Mouse (Mus musculus) midbrain, embryonic 16.5 days (tissue): Measurements from ENCODE around the gene Msi2. TPM values are rescaled to one million over a fixed set of nuclear protein-coding genes. Genes with fewer than 3 reads are reported as not detected.
A peak's percentile ranks its signal among the peaks of the same experiment; 100 is the strongest.

Experiments
- ATAC-seq: fragments of 200-750 bp; cut with Nextera tagmentation; 2 replicates; pipeline ENCODE4 v1.8.0; 2017; ENCODE audit warnings: moderate TSS enrichment
- H3K27ac ChIP-seq: fragments of 300-500 bp; sonication (generic); 2 replicates; pipeline ENCODE4 v1.5.1; 2014; ENCODE audit warnings: mild to moderate bottlenecking, low read length, mixed read lengths
- H3K27me3 ChIP-seq: fragments of 300-500 bp; sonication (generic); 2 replicates; pipeline ENCODE4 v1.6.1; 2014; ENCODE audit warnings: low read depth, low read length, mixed read lengths; ENCODE audit not compliant: control insufficient read depth, insufficient read depth
- H3K36me3 ChIP-seq: fragments of 300-500 bp; sonication (generic); 2 replicates; pipeline ENCODE4 v1.6.1; 2014; ENCODE audit warnings: mild to moderate bottlenecking, low read length, moderate library complexity, mixed read lengths; ENCODE audit not compliant: control insufficient read depth, insufficient read depth
- H3K4me1 ChIP-seq: fragments of 300-500 bp; sonication (generic); 2 replicates; pipeline ENCODE4 v1.6.1; 2014; ENCODE audit warnings: mild to moderate bottlenecking, low read length, mixed read lengths; ENCODE audit not compliant: control insufficient read depth, insufficient read depth
- H3K4me2 ChIP-seq: fragments of 300-500 bp; sonication (generic); 2 replicates; pipeline ENCODE4 v1.6.1; 2014; ENCODE audit warnings: mild to moderate bottlenecking, low read length, mixed read lengths
- H3K4me3 ChIP-seq: fragments of 300-500 bp; sonication (generic); 2 replicates; pipeline ENCODE4 v1.5.1; 2014; ENCODE audit warnings: low read depth, mild to moderate bottlenecking, low read length, moderate library complexity, mixed read lengths
- H3K9ac ChIP-seq: fragments of 300-500 bp; sonication (generic); 2 replicates; pipeline ENCODE4 v1.6.1; 2014; ENCODE audit warnings: low read depth, low read length, mixed read lengths
- H3K9me3 ChIP-seq: fragments of 300-500 bp; sonication (generic); replicated peaks from 2 replicates; pipeline ENCODE4 v1.6.1; 2014; ENCODE audit warnings: mild to moderate bottlenecking, low read length, mixed read lengths; ENCODE audit not compliant: control insufficient read depth, poor library complexity, severe bottlenecking
- WGBS: fragments of 180-500 bp; shearing (Covaris S2); extraction: QIAGEN DNeasy Blood & Tissue Kit; methylation state at CpG from one replicate; pipeline ENCODE4 v1.1.7; 2014; 5-methylcytosine and 5-hydroxymethylcytosine counted together
- polyA plus RNA-seq: library from polyadenylated mRNA; unstranded; fragments of >200 nt; fragmentation: Nextera tagmentation; extraction: Ambion mirVana; gene quantifications from 2 replicates; pipeline ENCODE4 v1.2.1, GENCODE M21; 2015

Gene Msi2
- polyA plus RNA-seq, 1 experiment from 2014 or later: 29.4 TPM

DNA sequence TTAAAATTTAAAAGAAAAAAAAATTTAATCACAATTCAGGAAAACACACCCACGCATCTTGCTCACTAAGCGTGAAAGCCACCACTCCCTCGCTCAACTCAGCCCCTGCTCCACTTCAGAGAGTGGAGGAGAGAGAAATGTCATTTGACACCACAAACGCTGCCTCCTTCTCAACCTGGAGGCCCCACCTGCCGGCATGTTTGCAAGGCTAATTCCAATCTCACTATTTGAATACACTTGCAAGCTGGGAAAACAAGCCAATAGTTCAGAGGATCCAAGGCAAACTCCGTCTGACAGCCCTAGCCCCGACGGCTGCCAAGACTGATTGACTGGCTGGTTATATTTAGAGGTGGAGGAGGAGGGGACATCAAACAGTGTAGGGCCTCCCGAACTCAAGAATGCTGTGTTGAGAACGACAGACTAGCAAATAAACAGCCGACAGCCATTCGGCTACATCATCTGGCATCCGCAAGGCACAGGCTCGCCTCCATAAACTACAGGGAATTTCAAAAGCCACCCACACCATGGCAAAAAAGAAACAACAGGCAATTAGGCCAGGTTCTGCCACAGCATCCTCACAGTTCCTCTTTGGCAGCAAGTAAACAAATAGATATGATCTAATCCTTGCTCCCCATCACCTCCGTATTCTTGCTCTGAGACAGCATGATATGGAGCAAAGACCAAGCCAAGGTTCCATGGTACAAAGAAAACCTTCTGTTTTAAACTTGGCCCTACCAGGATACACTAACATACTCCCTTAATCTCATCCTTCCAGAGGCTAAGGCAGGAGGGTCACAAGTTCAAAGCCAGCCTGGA, 97.9 kb downstream of the Msi2 start:
- 10% methylated on average over 15 of the region's 15 CpGs for WGBS
- H3K36me3 ChIP-seq: no peaks in the 10 kb centered on the region
- H3K9me3 ChIP-seq: no peaks in the 10 kb centered on the region
- 0 out of 2 replicates have a peak overlapping the region, but pooled peaks have one; percentile 10 for H3K9ac ChIP-seq
- H3K27me3 ChIP-seq: no peaks in the 10 kb centered on the region
- peaks cover 31% of the 10 kb centered on the region for H3K4me1 ChIP-seq
- peak overlapping the region; percentile 57 for H3K27ac ChIP-seq
- no peak for ATAC-seq
- H3K4me2 ChIP-seq: peak overlapping the region; percentile 14; the same call in 1 of the 2 replicates
- H3K4me3 ChIP-seq: no peak overlapping the region

DNA sequence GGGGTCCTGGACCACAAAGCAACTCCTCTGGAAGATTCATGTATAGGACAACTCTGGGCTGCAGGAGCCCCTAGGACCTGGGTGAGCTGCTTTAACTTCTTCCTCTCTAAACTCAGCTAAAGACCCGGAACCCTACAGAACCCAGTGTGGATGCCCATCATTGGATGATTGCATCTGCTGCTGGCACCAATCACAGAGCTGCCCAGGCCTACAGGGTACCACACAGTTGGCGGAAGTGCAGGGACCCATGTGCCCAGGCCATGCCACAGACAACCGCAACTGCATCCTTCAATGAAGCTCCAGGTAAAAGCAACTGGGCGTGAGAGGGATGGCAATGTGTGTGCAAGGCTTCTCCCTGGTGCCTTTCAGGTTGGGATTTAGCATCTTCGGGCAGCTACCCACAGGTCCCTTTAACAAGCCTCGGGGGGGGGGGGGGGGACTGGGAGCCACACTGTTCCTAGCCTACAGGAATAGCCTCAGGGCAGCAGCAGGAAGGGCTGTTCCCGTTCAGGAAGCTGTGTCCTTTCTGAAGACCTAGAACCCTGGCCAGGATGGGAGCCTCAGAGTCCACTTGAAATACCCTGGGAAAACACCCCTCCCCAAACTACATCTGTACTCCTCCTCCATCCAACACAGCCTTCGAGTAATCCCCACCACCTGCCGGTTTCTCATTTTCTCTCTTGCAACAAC, 98.7 kb downstream of the Msi2 start:
- no peaks in the 10 kb centered on the region for H3K36me3 ChIP-seq
- 55% methylated on average over 8 of the region's 9 CpGs for WGBS
- ATAC-seq: no peak
- no peak overlapping the region for H3K4me3 ChIP-seq
- no peaks in the 10 kb centered on the region for H3K27me3 ChIP-seq
- peaks cover 30% of the 10 kb centered on the region for H3K4me1 ChIP-seq
- H3K4me2 ChIP-seq: no peak overlapping the region; the same call in 1 of the 2 replicates
- no peaks in the 10 kb centered on the region for H3K9me3 ChIP-seq
- no peak overlapping the region for H3K27ac ChIP-seq
- no peak overlapping the region for H3K9ac ChIP-seq

DNA sequence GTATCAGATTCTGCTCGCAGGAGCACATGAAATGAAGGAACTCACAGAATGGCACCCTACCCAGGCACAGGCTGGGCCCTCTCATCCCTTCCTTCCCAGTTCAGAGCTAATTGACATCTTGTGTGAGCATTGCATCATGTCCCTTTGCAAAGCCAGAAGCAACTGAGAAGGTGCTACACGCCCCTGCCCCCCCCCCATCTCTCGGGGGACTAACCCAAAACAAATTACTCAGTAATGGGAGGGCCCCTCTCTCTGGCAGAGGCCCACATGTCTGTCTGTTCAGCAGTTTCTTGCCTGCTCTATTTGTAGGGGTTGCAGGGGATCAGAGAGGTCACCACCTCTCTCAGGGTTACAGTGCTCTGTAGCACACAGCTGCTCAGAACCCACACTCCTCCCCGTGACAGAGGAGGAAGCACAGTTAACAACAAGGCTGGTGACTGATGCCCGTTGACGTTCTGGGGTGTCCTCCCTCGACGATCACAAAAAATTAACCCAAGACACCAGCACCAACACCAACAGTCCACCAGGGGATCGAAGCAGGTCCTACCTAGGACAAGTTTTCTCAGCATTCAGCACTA, 99.5 kb downstream of the Msi2 start:
- Histone ChIP-seq H3K9ac (no peak overlapping the region), H3K27ac (no peak overlapping the region; the same call in 1 of the 2 replicates), H3K9me3 (no peaks in the 10 kb centered on the region), H3K4me3 (no peak overlapping the region), H3K27me3 (no peaks in the 10 kb centered on the region), H3K4me1 (peaks cover 30% of the 10 kb centered on the region), H3K4me2 (no peak overlapping the region), H3K36me3 (no peaks in the 10 kb centered on the region)
- WGBS: 60% methylated on average over 9 of the region's 9 CpGs
- ATAC-seq: no peak

DNA sequence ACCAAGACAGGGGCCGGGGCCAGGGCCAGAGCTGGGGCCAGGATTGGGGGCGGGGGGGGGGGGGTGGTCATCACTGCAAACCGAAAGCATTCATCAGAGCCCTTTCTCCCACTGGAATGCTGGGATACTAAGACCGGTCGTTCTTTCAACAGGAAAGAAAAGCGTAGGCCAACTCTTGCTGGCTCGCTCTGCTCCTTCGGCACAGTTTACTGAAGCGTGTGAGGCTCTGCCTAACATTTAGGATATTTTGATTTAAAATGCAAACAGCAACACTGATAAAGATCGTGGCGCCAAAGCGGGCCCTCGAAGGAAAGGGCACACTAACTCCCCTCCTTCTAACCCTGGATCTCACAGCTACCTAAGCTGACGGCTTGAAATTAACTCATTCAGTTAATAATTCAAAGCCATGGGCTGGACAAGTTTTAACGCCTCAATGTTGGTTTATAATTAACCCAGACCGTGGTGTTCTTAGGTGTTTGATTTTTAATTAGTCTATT, 100.3 kb downstream of the Msi2 start:
- H3K4me1 ChIP-seq: peaks cover 30% of the 10 kb centered on the region
- peak overlapping the region; percentile 55; the same call in 1 of the 2 replicates for H3K27ac ChIP-seq
- 53% methylated on average over 16 of the region's 16 CpGs for whole genome bisulfite sequencing
- no peaks in the 10 kb centered on the region for H3K27me3 ChIP-seq
- ATAC-seq: no peak
- H3K4me2 ChIP-seq: no peak overlapping the region
- no peak overlapping the region for H3K9ac ChIP-seq
- no peak overlapping the region for H3K4me3 ChIP-seq
- no peaks in the 10 kb centered on the region for H3K36me3 ChIP-seq
- no peaks in the 10 kb centered on the region for H3K9me3 ChIP-seq

DNA sequence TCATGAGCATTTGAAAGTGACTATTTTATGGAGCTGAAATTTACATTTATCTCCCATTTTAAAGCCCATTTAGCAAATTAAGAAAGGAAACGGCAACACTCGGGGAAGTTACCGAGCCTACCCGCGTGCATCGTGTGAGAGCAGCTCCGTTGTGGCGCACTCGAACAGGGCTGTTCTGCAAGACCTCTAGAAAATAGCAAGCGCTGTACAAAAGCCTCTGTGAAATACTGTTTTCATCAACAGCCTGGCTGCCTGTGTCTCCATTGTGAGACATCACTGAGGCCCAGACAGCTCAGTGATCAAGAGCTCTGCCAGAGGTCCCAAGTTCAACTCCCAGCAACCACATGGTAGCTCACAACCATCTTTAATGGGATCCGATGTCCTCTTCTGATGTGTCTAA, 100.9 kb downstream of the Msi2 start:
- no peak for ATAC-seq
- H3K4me2 ChIP-seq: no peak overlapping the region
- H3K4me3 ChIP-seq: no peak overlapping the region
- H3K27me3 ChIP-seq: no peaks in the 10 kb centered on the region
- H3K9me3 ChIP-seq: no peaks in the 10 kb centered on the region
- peaks cover 27% of the 10 kb centered on the region for H3K4me1 ChIP-seq
- 74% methylated on average over 11 of the region's 11 CpGs for WGBS
- no peak overlapping the region for H3K9ac ChIP-seq
- H3K27ac ChIP-seq: peak overlapping the region; percentile 55
- H3K36me3 ChIP-seq: no peaks in the 10 kb centered on the region

DNA sequence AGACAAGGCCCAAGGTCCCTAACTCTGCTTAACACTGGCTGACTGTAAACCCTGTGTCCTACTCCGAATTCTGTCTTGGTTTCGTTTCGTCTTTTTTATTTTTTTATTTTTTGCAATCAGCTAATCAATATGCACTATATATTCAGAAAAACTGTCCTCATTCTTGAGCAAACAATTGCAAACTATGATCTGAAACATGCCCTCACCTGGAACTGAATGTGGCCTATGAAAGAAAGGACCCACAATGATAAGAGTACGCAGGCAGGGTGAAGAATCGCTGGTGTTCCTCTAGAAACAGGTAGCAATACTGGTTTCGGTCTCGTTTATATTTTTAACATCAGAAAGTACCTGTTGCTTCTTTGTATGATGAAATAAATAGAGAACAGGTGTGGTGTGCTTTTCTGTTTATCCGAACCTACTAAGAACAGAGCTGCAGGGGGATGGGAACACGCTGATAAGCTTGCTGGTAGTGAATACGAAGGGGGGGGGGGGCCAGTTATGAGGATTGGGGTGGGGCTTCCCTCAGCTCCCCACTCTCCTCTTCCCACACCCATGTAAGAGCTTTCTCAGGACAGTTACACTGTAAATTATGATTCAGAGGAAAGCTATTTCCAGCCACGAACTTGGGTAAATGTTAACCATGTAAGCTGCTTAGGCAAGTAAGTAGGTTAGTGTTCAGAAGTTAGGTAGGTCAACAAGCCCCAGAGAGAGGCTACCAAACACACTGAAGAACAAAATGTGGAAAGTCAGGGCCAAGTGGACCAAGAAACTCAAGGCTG, 103.6 kb downstream of the Msi2 start:
- WGBS: 89% methylated on average over 11 of the region's 11 CpGs
- ATAC-seq: no peak
- H3K4me1 ChIP-seq: peaks cover 17% of the 10 kb centered on the region
- no peaks in the 10 kb centered on the region for H3K27me3 ChIP-seq
- H3K9ac ChIP-seq: no peak overlapping the region
- no peak overlapping the region for H3K4me3 ChIP-seq
- H3K9me3 ChIP-seq: no peaks in the 10 kb centered on the region
- no peak overlapping the region for H3K4me2 ChIP-seq
- no peak overlapping the region for H3K27ac ChIP-seq
- no peaks in the 10 kb centered on the region for H3K36me3 ChIP-seq

DNA sequence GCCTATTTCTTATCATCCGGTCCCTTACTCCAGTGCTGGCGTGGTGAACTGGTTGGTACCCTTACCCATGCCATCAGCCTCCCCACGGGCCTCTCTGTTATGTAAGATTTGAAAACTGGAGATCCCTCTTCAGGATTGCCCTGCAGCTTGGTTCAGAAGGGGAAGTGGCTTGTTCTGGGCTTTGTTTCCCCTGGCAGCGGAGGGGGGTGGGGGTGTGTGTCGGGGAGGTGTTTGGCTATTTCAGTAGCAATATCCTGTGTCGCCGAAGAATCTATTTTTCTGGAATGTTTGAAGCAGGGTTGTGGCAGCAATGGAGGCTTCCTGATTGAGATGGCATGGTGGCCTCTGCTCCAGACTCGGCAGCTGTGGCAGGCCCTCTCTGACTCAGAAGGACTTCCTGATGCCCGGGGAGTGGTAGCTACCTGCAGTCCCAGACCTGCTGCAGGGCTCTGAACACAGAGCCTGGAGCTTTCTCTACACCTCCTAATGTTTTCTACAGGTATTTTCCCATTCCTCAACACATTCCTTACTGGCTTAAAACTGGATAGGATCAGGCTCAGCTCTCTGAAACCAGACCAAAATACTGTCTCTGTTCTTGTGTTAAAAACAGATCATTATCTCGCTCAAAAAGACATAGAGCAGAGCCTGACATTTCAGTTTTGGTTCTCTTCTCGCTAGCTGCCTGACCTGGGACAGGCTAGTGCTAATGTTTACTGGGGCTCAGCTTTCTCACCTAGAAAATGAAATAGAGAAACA, 104.4 kb downstream of the Msi2 start:
- Histone ChIP-seq H3K36me3 (no peaks in the 10 kb centered on the region), H3K27me3 (no peaks in the 10 kb centered on the region), H3K9me3 (no peaks in the 10 kb centered on the region), H3K4me1 (peaks cover 11% of the 10 kb centered on the region), H3K9ac (no peak overlapping the region), H3K4me3 (no peak overlapping the region), H3K4me2 (no peak overlapping the region), H3K27ac (0 out of 2 replicates have a peak overlapping the region, but pooled peaks have one; percentile 20)
- ATAC-seq: no peak
- WGBS: 77% methylated on average over 11 of the region's 11 CpGs

DNA sequence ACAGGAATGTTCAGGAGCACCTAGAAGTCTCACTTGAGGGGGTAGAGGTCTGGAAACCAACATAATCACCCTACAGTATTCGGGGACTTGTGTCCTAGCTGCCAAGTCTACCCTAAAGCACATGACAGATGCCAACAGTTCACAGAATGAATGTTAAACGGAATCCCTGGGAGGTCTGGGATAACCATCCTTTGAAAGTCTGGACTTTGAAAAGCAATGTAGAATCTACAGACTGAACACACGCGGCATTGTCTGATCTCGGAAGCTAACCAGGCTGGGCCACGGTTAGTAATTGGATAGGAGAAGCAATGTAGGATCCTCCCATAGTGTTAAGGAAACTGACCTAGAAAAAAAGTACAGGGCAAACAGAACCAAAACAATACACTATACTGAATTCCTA, 105.3 kb downstream of the Msi2 start:
- Histone ChIP-seq H3K36me3 (no peaks in the 10 kb centered on the region), H3K27ac (no peak overlapping the region), H3K9me3 (no peaks in the 10 kb centered on the region), H3K27me3 (no peaks in the 10 kb centered on the region), H3K9ac (no peak overlapping the region), H3K4me2 (no peak overlapping the region), H3K4me1 (peaks cover 7% of the 10 kb centered on the region), H3K4me3 (no peak overlapping the region)
- no peak for ATAC-seq
- 51% methylated on average over 6 of the region's 6 CpGs for WGBS
